In the genomic region with DNA sequence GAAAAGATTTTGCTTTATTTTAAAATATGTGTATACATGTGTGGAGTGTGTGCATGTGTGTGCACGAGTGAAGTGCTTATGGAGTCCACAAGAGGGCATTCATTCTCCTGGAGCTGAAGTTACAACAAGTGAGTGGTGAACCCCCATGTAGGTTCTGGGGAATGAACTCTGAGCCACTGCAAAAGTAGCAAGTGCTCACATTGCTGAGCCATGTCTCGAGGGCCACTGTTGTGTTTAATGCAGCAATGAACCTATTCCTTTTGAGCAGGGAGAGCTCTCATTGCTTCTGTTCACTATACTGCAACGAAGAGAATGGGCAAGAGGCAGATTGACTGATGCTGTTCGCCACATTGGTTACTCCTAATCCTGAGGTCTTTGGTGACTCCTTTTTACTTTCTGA, we compare ENCODE assay signal across 21 mouse cellular contexts.
DNase-seq lines count a peak whose midpoint lies in the region; ATAC-seq and TF ChIP-seq lines count a peak whose summit lies in the region.
"Had no signal": no experiment of that assay in that cellular context is flagged by ENCODE, and none has a peak within 500 bp of the region (broad histone marks: within the 10 kb centered on the region; RNA-seq: fewer than 3 reads in every experiment).

No protein-coding gene starts in this region.

- 0 out of 2 replicates have a peak, but pooled peaks cover 6% of the 10 kb centered on the region for H3K4me1 ChIP-seq in hindbrain, postnatal 0 days (ENCODE audit: insufficient read depth, low read length)
- no peaks in the 10 kb centered on the region for H3K4me1 ChIP-seq in hindbrain, embryonic 10.5 days (replicated peaks)
- no peaks in the 10 kb centered on the region; the same call in 1 of the 2 replicates for H3K4me1 ChIP-seq in liver, adult 2 months (ENCODE audit: control insufficient read depth, insufficient read depth, low read length)
- H3K4me1 ChIP-seq in liver, embryonic 11.5 days (replicated peaks; ENCODE audit: control insufficient read depth, insufficient read depth, low read length) = no peaks in the 10 kb centered on the region
- no peaks in the 10 kb centered on the region for H3K4me1 ChIP-seq in midbrain, embryonic 11.5 days (ENCODE audit: control insufficient read depth, insufficient read depth, low read length)
- no peaks in the 10 kb centered on the region for H3K4me1 ChIP-seq in midbrain, embryonic 10.5 days
- H3K4me1 ChIP-seq: forebrain, embryonic 10.5 days; hindbrain, embryonic 15.5 days had no signal

- no peak overlapping the region for H3K4me2 ChIP-seq in hindbrain, postnatal 0 days (ENCODE audit: low read depth, low read length)
- no peak overlapping the region for H3K4me2 ChIP-seq in liver, embryonic 11.5 days
- no peak overlapping the region for H3K4me2 ChIP-seq in midbrain, embryonic 11.5 days
- H3K4me2 ChIP-seq: embryonic facial prominence, embryonic 15.5 days; heart, embryonic 13.5 days; hindbrain, embryonic 15.5 days; limb, embryonic 15.5 days had no signal

- peak; percentile 24; the same call in 1 of the 2 replicates for TF ChIP-seq CTCF in hindbrain, postnatal 0 days (IDR thresholded peaks at IDR 0.05; ENCODE audit: low read depth)
- TF ChIP-seq CTCF in liver, adult 2 months (IDR thresholded peaks at IDR 0.05; ENCODE audit: low read depth, low read length) = no peak

- no peak overlapping the region for H3K9ac ChIP-seq in hindbrain, postnatal 0 days (replicated peaks; ENCODE audit: low read length)
- no peak overlapping the region for H3K9ac ChIP-seq in liver, adult 2 months (ENCODE audit: low read depth, low read length)
- H3K9ac ChIP-seq in liver, embryonic 11.5 days (ENCODE audit: low read depth, low read length) = no peak overlapping the region
- H3K9ac ChIP-seq in midbrain, embryonic 11.5 days (ENCODE audit: low read length) = no peak overlapping the region
- H3K9ac ChIP-seq: embryonic facial prominence, embryonic 15.5 days; forebrain, postnatal 0 days; heart, embryonic 13.5 days; hindbrain, embryonic 15.5 days; limb, embryonic 15.5 days had no signal

- DNase-seq in hindbrain, postnatal 0 days (ENCODE audit: low spot score) = no peak
- no peak for DNase-seq in hindbrain, embryonic 10.5 days (ENCODE audit: low spot score)
- no peak for DNase-seq in liver, adult 2 months (ENCODE audit: extremely low read depth, low read depth, low spot score)
- no peak for DNase-seq in liver, embryonic 11.5 days (ENCODE audit: low spot score)
- DNase-seq in midbrain, embryonic 11.5 days (ENCODE audit: low spot score, missing footprints) = peak; percentile 65
- DNase-seq in midbrain, embryonic 10.5 days (ENCODE audit: low spot score) = no peak
- no peak for DNase-seq in thymus, postnatal 36 days
- DNase-seq: B cell, adult 2 months; cerebellum, adult 2 months; cerebellum, postnatal 36 days; forebrain, postnatal 0 days; heart, postnatal 36 days; midbrain, embryonic 14.5 days; thymus, postnatal 4 days had no signal

- H3K79me2 ChIP-seq in liver, adult 2 months (ENCODE audit: control insufficient read depth, insufficient read depth, low read length) = no peaks in the 10 kb centered on the region

- H3K36me3 ChIP-seq in hindbrain, postnatal 0 days (ENCODE audit: insufficient read depth, low read length) = no peaks in the 10 kb centered on the region
- H3K36me3 ChIP-seq in hindbrain, embryonic 10.5 days = no peaks in the 10 kb centered on the region
- no peaks in the 10 kb centered on the region for H3K36me3 ChIP-seq in liver, adult 2 months (ENCODE audit: control insufficient read depth, insufficient read depth, low read length)
- H3K36me3 ChIP-seq in liver, embryonic 11.5 days (ENCODE audit: control insufficient read depth, insufficient read depth, low read length) = no peaks in the 10 kb centered on the region
- no peaks in the 10 kb centered on the region for H3K36me3 ChIP-seq in midbrain, embryonic 11.5 days (ENCODE audit: control insufficient read depth, insufficient read depth, low read length)
- no peaks in the 10 kb centered on the region for H3K36me3 ChIP-seq in midbrain, embryonic 10.5 days
- H3K36me3 ChIP-seq: embryonic facial prominence, embryonic 15.5 days; forebrain, embryonic 10.5 days; hindbrain, embryonic 15.5 days; limb, embryonic 15.5 days had no signal

- TF ChIP-seq POLR2A in liver, adult 2 months (IDR thresholded peaks at IDR 0.05; ENCODE audit: extremely low read depth, insufficient read depth, low read length) = no peak

- WGBS in hindbrain, postnatal 0 days = 95% methylated on average over 4 of the region's 4 CpGs
- WGBS in hindbrain, embryonic 10.5 days = 84% methylated on average over 4 of the region's 4 CpGs
- 91% methylated on average over 4 of the region's 4 CpGs for WGBS in liver, adult 2 months
- WGBS in liver, embryonic 11.5 days = 77% methylated on average over 4 of the region's 4 CpGs
- 91% methylated on average over 4 of the region's 4 CpGs for WGBS in midbrain, embryonic 11.5 days
- WGBS in midbrain, embryonic 10.5 days = 87% methylated on average over 4 of the region's 4 CpGs

- no peak for ATAC-seq in hindbrain, postnatal 0 days
- ATAC-seq in liver, embryonic 11.5 days (replicated peaks; ENCODE audit: low FRiP score) = no peak
- ATAC-seq in midbrain, embryonic 11.5 days (ENCODE audit: low FRiP score) = no peak
- ATAC-seq: forebrain, postnatal 0 days had no signal

- no peaks in the 10 kb centered on the region for H3K9me3 ChIP-seq in hindbrain, postnatal 0 days (ENCODE audit: low read length)
- no peaks in the 10 kb centered on the region for H3K9me3 ChIP-seq in hindbrain, embryonic 10.5 days
- H3K9me3 ChIP-seq in liver, embryonic 11.5 days (ENCODE audit: control insufficient read depth, low read length) = no peaks in the 10 kb centered on the region
- no peaks in the 10 kb centered on the region for H3K9me3 ChIP-seq in midbrain, embryonic 11.5 days (ENCODE audit: control insufficient read depth, low read length)
- no peaks in the 10 kb centered on the region for H3K9me3 ChIP-seq in midbrain, embryonic 10.5 days (replicated peaks)
- H3K9me3 ChIP-seq: embryonic facial prominence, embryonic 15.5 days; forebrain, embryonic 10.5 days; heart, embryonic 13.5 days; hindbrain, embryonic 15.5 days; limb, embryonic 15.5 days had no signal

- H3K27ac ChIP-seq in hindbrain, postnatal 0 days = no peak overlapping the region
- no peak overlapping the region for H3K27ac ChIP-seq in hindbrain, embryonic 10.5 days
- H3K27ac ChIP-seq in liver, adult 2 months (replicated peaks; ENCODE audit: insufficient read depth, low read depth, low read length) = 0 out of 2 replicates have a peak overlapping the region, but pooled peaks have one; percentile 19
- no peak overlapping the region for H3K27ac ChIP-seq in liver, embryonic 11.5 days (ENCODE audit: low read depth, low read length)
- no peak overlapping the region for H3K27ac ChIP-seq in midbrain, embryonic 11.5 days (ENCODE audit: low read depth, low read length)
- no peak overlapping the region for H3K27ac ChIP-seq in midbrain, embryonic 10.5 days (replicated peaks)
- H3K27ac ChIP-seq: embryonic facial prominence, embryonic 15.5 days; forebrain, embryonic 10.5 days; heart, embryonic 13.5 days; hindbrain, embryonic 15.5 days; limb, embryonic 15.5 days; macrophage had no signal

- no peaks in the 10 kb centered on the region for H3K27me3 ChIP-seq in hindbrain, postnatal 0 days (ENCODE audit: insufficient read depth, low read length)
- H3K27me3 ChIP-seq in hindbrain, embryonic 10.5 days (ENCODE audit: insufficient read depth, poor library complexity, severe bottlenecking) = no peaks in the 10 kb centered on the region
- H3K27me3 ChIP-seq in liver, adult 2 months (ENCODE audit: control insufficient read depth, insufficient read depth, low read length) = no peaks in the 10 kb centered on the region
- no peaks in the 10 kb centered on the region for H3K27me3 ChIP-seq in liver, embryonic 11.5 days (replicated peaks; ENCODE audit: control insufficient read depth, insufficient read depth, low read length)
- no peaks in the 10 kb centered on the region for H3K27me3 ChIP-seq in midbrain, embryonic 11.5 days (ENCODE audit: control insufficient read depth, insufficient read depth, low read length)
- no peaks in the 10 kb centered on the region for H3K27me3 ChIP-seq in midbrain, embryonic 10.5 days (ENCODE audit: low read depth, poor library complexity, severe bottlenecking)
- H3K27me3 ChIP-seq: embryonic facial prominence, embryonic 15.5 days; heart, embryonic 13.5 days; hindbrain, embryonic 15.5 days; limb, embryonic 15.5 days had no signal

- no peak overlapping the region for H3K4me3 ChIP-seq in hindbrain, postnatal 0 days (ENCODE audit: low read length)
- H3K4me3 ChIP-seq in hindbrain, embryonic 10.5 days = no peak overlapping the region
- no peak overlapping the region for H3K4me3 ChIP-seq in liver, adult 2 months (ENCODE audit: insufficient read depth, low read depth, low read length)
- H3K4me3 ChIP-seq in liver, embryonic 11.5 days (ENCODE audit: low read depth, low read length) = no peak overlapping the region
- no peak overlapping the region for H3K4me3 ChIP-seq in midbrain, embryonic 11.5 days (ENCODE audit: low read depth, low read length)
- no peak overlapping the region for H3K4me3 ChIP-seq in midbrain, embryonic 10.5 days
- H3K4me3 ChIP-seq: embryonic facial prominence, embryonic 15.5 days; forebrain, embryonic 10.5 days; heart, embryonic 13.5 days; hindbrain, embryonic 15.5 days; limb, embryonic 15.5 days; myocyte had no signal
